Mouse (Mus musculus) midbrain, embryonic 15.5 days (tissue): ENCODE data around the gene Tymp. TPM values are rescaled to one million over a fixed set of nuclear protein-coding genes. Genes with fewer than 3 reads are reported as not detected.

Source experiments
- ATAC-seq: fragments of 200-750 bp; cut with Nextera tagmentation; replicated peaks from 2 replicates; pipeline ENCODE4 v1.8.0; 2017; ENCODE audit warnings: moderate TSS enrichment
- H3K27ac ChIP-seq: fragments of 300-500 bp; sonication (generic); 2 replicates; pipeline ENCODE4 v1.5.1; 2015; ENCODE audit warnings: mild to moderate bottlenecking, inconsistent platforms
- H3K27me3 ChIP-seq: fragments of 300-500 bp; sonication (generic); replicated peaks from 2 replicates; pipeline ENCODE4 v1.6.1; 2015; ENCODE audit warnings: inconsistent platforms
- H3K36me3 ChIP-seq: fragments of 300-500 bp; sonication (generic); replicated peaks from 2 replicates; pipeline ENCODE4 v1.6.1; 2015; ENCODE audit warnings: inconsistent platforms
- H3K4me1 ChIP-seq: fragments of 300-500 bp; sonication (generic); 2 replicates; pipeline ENCODE4 v1.6.1; 2015; ENCODE audit warnings: inconsistent platforms
- H3K4me2 ChIP-seq: fragments of 300-500 bp; sonication (generic); 2 replicates; pipeline ENCODE4 v1.6.1; 2015; ENCODE audit warnings: inconsistent platforms, mild to moderate bottlenecking, moderate library complexity
- H3K4me3 ChIP-seq: fragments of 300-500 bp; sonication (generic); 2 replicates; pipeline ENCODE4 v1.5.1; 2015; ENCODE audit warnings: mild to moderate bottlenecking, inconsistent platforms
- H3K9ac ChIP-seq: fragments of 300-500 bp; sonication (generic); 2 replicates; pipeline ENCODE4 v1.6.1; 2015; ENCODE audit warnings: mild to moderate bottlenecking, inconsistent platforms
- H3K9me3 ChIP-seq: fragments of 300-500 bp; sonication (generic); 2 replicates; pipeline ENCODE4 v1.6.1; 2016; ENCODE audit warnings: inconsistent platforms
- WGBS: fragments of 180-500 bp; shearing (Covaris S2); methylation state at CpG from one replicate; pipeline ENCODE4 v1.1.7; 2015; ENCODE audit warnings: mixed read lengths; 5-methylcytosine and 5-hydroxymethylcytosine counted together
- polyA plus RNA-seq: library from polyadenylated mRNA; unstranded; fragments of >200 nt; fragmentation: Nextera tagmentation; extraction: Ambion mirVana; gene quantifications from 2 replicates; pipeline ENCODE4 v1.2.1, GENCODE M21; 2015

Tymp gene
- polyA plus RNA-seq, 1 experiment from 2014 or later, result 2.7 TPM

DNA sequence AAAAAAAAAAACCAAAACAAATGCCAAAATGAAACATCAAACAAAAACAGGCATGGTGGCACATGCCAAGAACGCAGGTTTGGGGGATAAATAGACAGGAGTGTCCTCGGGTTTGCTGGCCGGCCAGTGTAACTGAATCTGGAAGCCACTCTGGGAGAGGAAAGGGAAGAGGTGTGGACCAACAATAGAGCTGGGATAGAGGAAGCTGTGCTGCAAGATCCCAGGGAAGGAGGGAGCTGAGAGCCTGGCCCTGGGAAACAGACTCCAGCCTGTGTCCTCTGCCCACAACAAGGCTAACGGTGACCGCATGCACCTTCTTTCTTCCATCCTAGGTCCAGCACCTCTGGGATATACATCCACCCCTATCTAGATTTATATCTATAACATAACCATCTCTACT lies 26.4 kb downstream of the Tymp start:
- Histone ChIP-seq H3K9me3 (no peaks in the 10 kb centered on the region), H3K4me1 (peaks cover 11% of the 10 kb centered on the region), H3K36me3 (peaks cover 21% of the 10 kb centered on the region), H3K4me2 (no peak overlapping the region), H3K9ac (no peak overlapping the region), H3K27me3 (no peaks in the 10 kb centered on the region), H3K4me3 (no peak overlapping the region), H3K27ac (no peak overlapping the region)
- WGBS, result 90% methylated on average over 5 of the region's 5 CpGs
- no peak for ATAC-seq

DNA sequence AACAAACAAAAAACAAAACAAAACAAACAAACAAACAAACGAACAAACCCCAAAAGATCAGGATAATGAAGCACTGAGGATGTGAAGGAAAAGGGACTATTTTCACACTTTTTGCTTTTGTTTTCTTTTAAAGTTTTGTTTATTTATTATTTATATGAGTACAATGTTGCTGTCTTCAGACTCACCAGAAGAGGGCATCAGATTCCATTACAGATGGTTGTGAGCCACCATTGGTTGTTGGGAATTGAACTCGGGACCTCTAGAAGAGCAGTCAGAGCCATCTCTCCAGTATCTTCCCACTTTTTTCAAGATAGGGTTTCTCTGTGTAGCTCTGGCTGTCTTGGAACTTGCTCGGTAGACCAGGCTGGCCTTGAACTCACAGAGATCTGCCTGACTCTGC lies 33.5 kb downstream of the Tymp start:
- no peak overlapping the region for H3K27ac ChIP-seq
- no peak overlapping the region for H3K9ac ChIP-seq
- H3K36me3 ChIP-seq, result no peaks in the 10 kb centered on the region
- H3K4me3 ChIP-seq, result no peak overlapping the region
- H3K27me3 ChIP-seq, result no peaks in the 10 kb centered on the region
- no peaks in the 10 kb centered on the region for H3K9me3 ChIP-seq
- no peaks in the 10 kb centered on the region for H3K4me1 ChIP-seq
- WGBS, result 94% methylated on average over 3 of the region's 3 CpGs
- no peak for ATAC-seq
- no peak overlapping the region for H3K4me2 ChIP-seq

DNA sequence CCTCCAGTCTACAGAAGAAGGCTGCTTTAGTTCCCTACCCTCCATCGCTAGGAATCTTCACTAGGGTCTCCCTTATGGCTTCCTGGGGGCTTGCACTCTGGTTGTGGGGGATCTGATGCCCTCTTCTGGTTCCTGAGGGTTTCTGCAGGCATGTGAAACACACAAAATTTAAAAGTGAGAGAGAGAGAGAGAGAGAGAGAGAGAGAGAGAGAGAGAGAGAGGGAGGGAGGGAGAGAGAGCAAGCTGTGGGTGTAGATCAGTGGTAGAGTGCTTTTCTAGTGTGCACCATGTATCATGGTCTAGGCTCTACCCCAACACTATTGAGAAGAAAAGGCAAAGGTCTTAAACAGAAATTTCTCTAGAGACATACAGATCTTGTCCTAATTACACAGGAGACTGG lies 35.2 kb downstream of the Tymp start:
- no peak overlapping the region for H3K9ac ChIP-seq
- H3K4me1 ChIP-seq, result no peaks in the 10 kb centered on the region
- H3K27me3 ChIP-seq, result no peaks in the 10 kb centered on the region
- no peak overlapping the region for H3K4me2 ChIP-seq
- ATAC-seq, result no peak
- no peak overlapping the region for H3K27ac ChIP-seq
- 33% methylated on average over 1 of the region's 1 CpGs for WGBS
- H3K9me3 ChIP-seq, result no peaks in the 10 kb centered on the region
- no peaks in the 10 kb centered on the region for H3K36me3 ChIP-seq
- H3K4me3 ChIP-seq, result no peak overlapping the region

DNA sequence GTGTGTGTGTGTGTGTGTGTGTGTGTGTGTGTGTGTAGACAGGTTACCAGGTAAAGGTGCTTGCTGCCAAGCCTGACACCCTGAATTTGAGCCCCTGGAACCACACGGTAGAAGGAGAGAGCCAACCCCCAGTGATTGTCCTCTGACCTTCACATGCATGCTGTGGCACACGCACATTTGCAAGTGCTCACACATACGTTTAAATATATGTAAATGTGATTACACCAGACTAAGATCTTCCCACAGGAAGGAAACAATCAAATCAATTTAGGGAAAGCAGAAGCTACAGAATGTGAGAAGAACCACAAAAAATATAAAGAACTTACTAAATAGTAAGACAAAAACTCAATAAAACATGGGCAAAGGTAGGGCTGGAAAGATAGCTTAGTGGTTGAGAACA lies 36.7 kb downstream of the Tymp start:
- Histone ChIP-seq H3K4me2 (no peak overlapping the region), H3K27ac (no peak overlapping the region), H3K36me3 (no peaks in the 10 kb centered on the region), H3K4me3 (no peak overlapping the region), H3K9ac (no peak overlapping the region), H3K4me1 (no peaks in the 10 kb centered on the region), H3K27me3 (no peaks in the 10 kb centered on the region), H3K9me3 (no peaks in the 10 kb centered on the region)
- no peak for ATAC-seq
- WGBS, result 85% methylated on average over 3 of the region's 3 CpGs

DNA sequence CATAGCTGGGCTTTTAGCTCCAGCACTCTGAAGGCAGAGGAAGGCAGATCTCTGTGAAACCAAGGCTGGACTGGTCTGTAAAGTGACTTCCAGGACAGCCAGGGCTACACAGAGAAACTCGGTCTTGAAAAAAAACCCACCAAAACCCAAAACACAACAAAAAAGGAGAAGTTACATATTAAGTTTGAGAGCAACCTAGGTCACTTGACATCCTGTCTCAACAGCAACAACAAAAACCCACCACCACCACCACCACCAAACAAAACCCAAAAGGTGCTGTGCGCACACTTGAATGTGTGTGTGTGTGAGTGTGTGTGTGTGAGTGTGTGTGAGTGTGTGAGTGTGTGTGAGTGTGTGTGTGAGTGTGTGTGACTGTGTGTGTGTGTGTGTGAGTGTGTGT lies 37.1 kb downstream of the Tymp start:
- H3K9me3 ChIP-seq, result no peaks in the 10 kb centered on the region
- no peak for ATAC-seq
- no peak overlapping the region for H3K9ac ChIP-seq
- H3K27me3 ChIP-seq, result no peaks in the 10 kb centered on the region
- H3K4me3 ChIP-seq, result no peak overlapping the region
- H3K4me2 ChIP-seq, result no peak overlapping the region
- H3K4me1 ChIP-seq, result no peaks in the 10 kb centered on the region
- 90% methylated on average over 2 of the region's 2 CpGs for WGBS
- H3K27ac ChIP-seq, result no peak overlapping the region
- H3K36me3 ChIP-seq, result no peaks in the 10 kb centered on the region

DNA sequence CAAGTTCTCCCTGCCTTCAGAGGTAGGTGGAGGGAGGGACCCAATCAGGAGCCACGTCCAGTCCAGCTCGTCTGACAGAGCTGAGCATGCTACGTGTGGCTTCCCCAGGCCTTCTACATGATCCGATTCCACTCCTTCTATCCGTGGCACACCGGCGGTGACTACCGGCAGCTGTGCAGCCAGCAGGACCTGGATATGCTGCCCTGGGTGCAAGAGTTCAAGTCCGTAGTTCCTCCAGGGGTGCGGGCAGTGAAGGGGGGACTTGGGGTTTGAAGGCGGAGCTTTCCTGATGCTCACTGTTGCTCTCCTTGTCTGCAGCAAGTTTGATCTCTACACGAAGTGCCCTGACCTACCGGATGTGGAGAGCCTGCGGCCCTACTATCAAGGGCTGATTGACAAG lies 40.4 kb downstream of the Tymp start:
- Histone ChIP-seq H3K27me3 (no peaks in the 10 kb centered on the region), H3K9ac (no peak overlapping the region), H3K27ac (no peak overlapping the region), H3K9me3 (no peaks in the 10 kb centered on the region), H3K4me2 (no peak overlapping the region), H3K4me1 (no peaks in the 10 kb centered on the region), H3K4me3 (no peak overlapping the region), H3K36me3 (no peaks in the 10 kb centered on the region)
- WGBS, result 85% methylated on average over 14 of the region's 14 CpGs
- no peak for ATAC-seq

DNA sequence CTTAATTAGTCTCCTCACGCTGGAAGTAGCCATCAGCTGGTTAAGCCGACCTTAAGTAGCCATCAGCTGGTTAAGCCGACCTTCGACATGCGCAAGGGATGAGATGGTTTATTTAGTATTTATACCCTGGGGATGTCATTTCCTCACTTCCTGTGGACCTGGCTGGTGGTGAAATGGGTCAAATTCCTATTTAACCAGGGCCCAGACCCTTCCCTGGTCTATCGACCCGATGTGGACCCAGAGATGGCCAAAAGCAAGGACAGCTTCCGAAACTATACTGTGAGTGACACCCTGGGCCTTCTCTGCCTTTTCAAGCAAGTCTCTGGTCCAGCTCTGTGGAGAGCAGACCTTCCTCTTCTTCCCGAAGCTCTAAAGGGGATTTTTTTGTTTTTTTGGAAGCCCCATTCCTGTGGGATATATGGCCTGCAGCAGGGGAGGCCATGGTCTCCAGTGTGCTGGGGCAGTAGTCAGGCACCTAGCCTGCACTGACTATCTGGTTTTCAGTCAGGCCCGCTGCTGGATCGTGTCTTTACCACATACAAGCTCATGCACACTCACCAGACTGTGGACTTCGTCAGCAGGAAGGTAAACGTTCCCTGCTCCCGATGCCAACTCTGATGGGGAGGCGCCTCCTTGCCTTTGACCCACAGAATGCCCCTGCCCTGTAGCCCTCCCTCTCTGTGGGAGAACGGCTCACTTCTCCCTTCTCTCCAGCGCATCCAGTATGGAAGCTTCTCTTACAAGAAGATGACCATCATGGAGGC lies 41.9 kb downstream of the Tymp start:
- no peaks in the 10 kb centered on the region for H3K9me3 ChIP-seq
- no peak overlapping the region for H3K27ac ChIP-seq
- 87% methylated on average over 17 of the region's 17 CpGs for WGBS
- no peaks in the 10 kb centered on the region for H3K27me3 ChIP-seq
- no peak for ATAC-seq
- no peaks in the 10 kb centered on the region for H3K4me1 ChIP-seq
- H3K9ac ChIP-seq, result no peak overlapping the region
- no peaks in the 10 kb centered on the region for H3K36me3 ChIP-seq
- H3K4me3 ChIP-seq, result no peak overlapping the region
- no peak overlapping the region for H3K4me2 ChIP-seq

DNA sequence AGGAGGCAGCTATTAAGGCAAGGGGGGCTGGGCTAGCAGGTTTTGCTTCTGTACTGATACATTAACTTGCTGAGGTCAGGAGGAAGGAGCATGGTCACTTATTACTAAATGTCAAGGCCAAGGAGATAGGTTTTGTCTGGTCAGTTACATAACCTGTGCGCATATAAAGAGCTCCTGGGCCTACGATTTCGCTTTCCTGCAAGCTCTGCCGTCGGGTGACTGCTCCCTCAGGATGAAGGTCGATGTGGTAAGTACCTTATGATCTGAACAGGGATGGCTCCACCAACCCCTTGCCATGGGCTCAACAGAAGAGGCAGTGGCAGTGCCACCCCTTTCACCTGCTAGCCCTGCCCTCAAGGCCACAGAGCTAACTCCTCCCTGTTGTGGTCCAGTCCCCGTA lies 42.6 kb downstream of the Tymp start, which contains the start of gene Miox:
Gene Miox (plus strand): TSS at position 128 of the 400 bp plus-strand sequence.
- Histone ChIP-seq H3K27me3 (no peaks in the 10 kb centered on the region), H3K36me3 (no peaks in the 10 kb centered on the region), H3K4me1 (no peaks in the 10 kb centered on the region), H3K9ac (no peak within 1 kb of the TSS), H3K27ac (no peak within 1 kb of the TSS), H3K4me3 (no peak within 1 kb of the TSS), H3K9me3 (no peaks in the 10 kb centered on the region), H3K4me2 (no peak within 1 kb of the TSS)
- 91% methylated on average over 7 of the region's 7 CpGs for WGBS
- no peak for ATAC-seq

DNA sequence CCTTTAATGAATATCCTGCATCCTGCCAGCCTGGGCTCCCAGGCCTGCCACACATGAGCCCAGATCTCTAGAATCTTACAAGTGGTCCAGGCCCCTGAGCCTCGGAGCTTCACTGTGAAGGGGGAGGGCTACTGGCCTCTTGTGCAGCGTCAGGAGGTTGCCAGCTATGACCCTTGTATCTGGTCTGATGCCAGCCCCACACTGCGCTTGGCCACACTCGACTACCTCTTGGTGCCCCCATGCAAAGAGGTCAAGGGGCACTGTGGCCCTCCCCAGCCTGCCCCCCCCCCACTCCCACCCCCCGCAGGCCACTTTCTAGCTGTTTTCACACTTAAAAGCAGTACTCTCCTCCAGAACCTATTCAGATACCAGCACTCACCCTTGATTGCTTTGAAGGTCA lies 50.4 kb downstream of the Tymp start:
- Histone ChIP-seq H3K27me3 (peaks cover 7% of the 10 kb centered on the region; the same call in 1 of the 2 replicates), H3K4me1 (no peaks in the 10 kb centered on the region; the same call in 1 of the 2 replicates), H3K4me2 (no peak overlapping the region), H3K9ac (no peak overlapping the region), H3K27ac (no peak overlapping the region), H3K36me3 (no peaks in the 10 kb centered on the region), H3K4me3 (no peak overlapping the region), H3K9me3 (no peaks in the 10 kb centered on the region)
- no peak for ATAC-seq
- WGBS, result 74% methylated on average over 5 of the region's 5 CpGs

DNA sequence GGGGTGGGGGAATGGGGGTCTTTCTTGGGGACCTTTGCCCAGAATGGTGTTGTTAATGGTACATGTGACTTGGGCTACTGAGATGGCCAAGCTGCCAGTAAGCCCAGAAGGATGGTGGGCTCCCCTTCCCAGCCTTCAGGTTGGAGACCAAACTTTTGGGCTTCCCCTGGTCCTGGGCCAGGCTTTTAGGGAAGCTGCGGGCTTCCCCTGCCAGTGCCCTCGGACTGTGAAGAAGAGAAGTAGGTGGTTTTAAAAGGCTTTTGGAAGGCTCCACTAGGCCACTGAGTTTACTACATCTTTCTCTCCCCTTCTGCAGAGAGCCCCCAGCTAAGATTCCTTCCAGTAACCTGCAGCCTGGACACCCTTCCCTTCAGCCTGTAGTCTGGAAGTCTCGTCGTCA lies 53.2 kb downstream of the Tymp start:
- Histone ChIP-seq H3K4me1 (no peaks in the 10 kb centered on the region; the same call in 1 of the 2 replicates), H3K9ac (no peak overlapping the region), H3K27ac (no peak overlapping the region), H3K4me2 (no peak overlapping the region), H3K27me3 (peaks cover 7% of the 10 kb centered on the region; the same call in 1 of the 2 replicates), H3K36me3 (no peaks in the 10 kb centered on the region), H3K4me3 (no peak overlapping the region), H3K9me3 (no peaks in the 10 kb centered on the region)
- ATAC-seq, result no peak
- WGBS, result 84% methylated on average over 4 of the region's 4 CpGs

DNA sequence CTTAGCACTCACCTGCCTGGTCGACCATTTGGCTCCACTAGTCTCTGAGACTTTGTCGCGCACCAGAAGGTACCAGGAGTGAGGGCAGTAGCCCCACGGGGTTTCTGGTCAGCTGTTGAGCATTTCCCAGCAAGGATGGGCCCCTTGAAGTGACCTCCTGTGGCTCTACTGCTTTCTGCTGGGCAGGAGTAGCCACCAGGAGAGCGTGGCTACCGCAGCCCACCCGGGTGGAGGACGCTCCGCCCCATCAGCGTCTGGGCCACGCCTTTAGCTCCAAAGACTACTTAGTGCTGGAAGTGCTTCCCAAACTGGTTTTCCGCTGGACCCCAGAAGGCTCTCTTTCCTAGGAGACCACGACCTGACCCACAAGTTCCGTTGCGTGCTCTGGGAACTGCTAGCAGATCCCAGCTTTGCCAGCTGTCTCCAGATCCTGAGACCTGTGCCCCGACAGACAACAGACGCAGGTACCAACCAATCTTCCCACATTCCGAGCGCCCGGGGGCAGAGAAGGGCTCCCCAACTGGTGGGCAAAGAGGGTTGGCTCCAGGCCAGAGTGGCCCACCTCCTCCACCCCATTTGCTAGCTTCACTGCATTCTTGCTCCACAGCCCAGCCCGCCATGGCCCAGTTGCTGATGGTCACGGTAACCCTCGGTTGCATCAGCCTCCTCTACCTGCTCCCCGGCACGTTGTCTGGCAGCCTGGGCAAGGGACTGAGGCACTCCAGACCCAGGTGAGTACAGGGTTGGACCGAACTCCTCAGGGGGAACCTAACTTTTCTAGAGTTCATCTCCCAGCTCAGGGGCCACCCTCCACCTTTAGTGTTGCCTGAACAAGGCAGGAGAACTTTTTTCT lies 53.9 kb downstream of the Tymp start, which contains the start of gene Adm2:
Gene Adm2 (plus strand): TSS at position 51 of the 853 bp plus-strand sequence.
- WGBS, result 9% methylated on average over 26 of the region's 26 CpGs
- Histone ChIP-seq H3K9ac (no peak within 1 kb of the TSS), H3K4me1 (no peaks in the 10 kb centered on the region; the same call in 1 of the 2 replicates), H3K4me3 (no peak within 1 kb of the TSS), H3K9me3 (no peaks in the 10 kb centered on the region), H3K4me2 (peak within 1 kb of the TSS; percentile 19; the same call in 1 of the 2 replicates), H3K27ac (no peak within 1 kb of the TSS), H3K27me3 (peaks cover 7% of the 10 kb centered on the region; the same call in 1 of the 2 replicates), H3K36me3 (no peaks in the 10 kb centered on the region)
- ATAC-seq, result no peak
